Mouse (Mus musculus) T-helper 1 cell (primary cell): ENCODE data around the gene Neurl4.
"Not testable (repeated sequence)": the region's sequence is repeated elsewhere in the genome, so short reads cannot be mapped to it uniquely, and the experiment has no call there.

Source experiments
- in situ Hi-C: fragments of 300-600 bp; cut with MboI, MseI; formaldehyde crosslinking; loops from one replicate; pipeline ENCODE4 v1.15.1; 2025; ENCODE audit warnings: high pct_unique_total_duplicates

Gene Neurl4

DNA sequence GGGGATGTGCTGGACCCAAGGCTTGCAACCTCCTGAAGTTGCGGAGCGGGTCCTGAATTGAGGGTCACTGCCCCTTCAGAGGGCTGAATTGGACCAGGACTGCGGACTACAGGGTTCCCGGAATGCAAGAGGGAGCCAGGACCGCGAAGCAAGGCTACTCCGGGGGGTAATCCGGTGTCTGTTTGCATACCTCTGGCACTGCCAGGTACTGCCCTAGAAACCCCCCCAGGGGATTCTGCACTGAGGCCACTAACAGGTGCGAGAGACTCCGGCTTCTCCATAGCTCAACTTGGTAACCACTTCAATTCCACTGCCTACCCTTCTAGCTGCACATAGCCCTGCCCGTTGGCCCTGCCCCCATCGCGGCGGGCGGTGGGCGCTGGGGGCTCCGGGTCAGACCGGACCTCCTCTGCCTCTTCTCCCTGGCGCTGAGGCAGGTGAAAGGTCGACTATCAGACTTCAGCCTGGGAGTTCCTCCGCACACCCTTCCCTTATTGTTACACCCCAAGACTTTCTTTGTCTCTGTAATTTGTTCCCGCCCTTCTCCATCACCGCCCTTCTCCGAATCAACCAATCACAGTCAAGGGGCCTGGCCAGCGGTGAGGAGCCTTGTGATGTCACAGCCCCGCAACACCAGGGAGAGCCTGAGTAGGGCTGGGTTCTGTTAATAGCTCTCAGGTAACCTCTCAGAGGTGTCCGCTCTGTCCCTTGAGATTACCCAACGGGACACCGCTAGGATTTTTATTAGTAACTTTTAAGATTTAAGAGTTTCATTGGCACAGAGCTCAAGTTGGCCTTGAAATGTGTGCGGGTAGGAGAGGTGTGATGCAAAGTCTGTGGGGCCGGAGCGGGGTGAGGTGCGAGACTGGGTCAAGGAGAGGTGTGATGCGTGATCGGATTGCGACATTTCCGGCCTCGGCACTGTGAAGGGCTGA, at the start of gene Neurl4, which contains the start of gene 2810408A11Rik:
Gene Neurl4, plus strand, starts transcription at position 602 of the 935 bp plus-strand sequence.
Gene 2810408A11Rik, minus strand, starts transcription at position 517 of the 935 bp plus-strand sequence.
- in situ Hi-C loops: no loop called here

DNA sequence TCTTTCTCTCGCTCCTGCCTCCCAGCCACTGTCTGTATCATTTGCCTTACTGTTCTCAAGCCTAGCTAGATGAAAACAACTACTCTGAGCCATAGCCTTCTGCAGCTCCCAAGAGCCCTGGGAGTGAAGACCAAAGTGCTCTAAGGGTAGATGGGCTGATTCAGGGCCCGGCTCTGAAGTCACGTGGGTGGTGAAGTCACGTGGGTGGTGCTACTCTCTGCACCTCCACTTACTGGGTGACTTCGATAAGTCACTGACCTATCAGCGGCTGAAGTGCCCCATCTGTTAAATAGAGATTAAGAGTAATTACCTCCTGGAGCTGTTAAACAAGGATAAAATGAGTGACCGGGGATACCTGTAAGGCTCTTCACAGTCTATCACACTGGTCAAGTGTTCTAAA, 46.9 kb upstream of the Neurl4 start:
- in situ Hi-C loops: no loop called here

DNA sequence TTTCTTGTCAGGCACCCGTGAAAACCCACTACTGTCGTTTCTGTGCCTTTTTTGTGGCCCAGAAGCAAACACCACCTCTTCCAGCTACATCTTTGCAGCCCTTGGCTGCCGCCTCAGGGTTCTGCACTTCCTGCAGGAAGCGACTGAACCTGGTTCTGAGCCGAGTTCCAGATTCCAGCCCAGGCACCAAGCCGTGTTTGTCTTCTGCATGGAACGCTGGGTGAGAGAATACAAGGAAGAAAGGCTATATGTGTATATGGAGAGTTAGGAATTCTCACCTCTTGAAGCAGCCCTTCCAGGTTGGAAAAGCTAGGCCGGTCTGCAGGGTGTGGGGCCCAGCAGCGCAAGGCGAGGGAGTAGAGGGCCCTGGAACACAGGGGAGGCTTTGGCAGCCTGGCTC, 46.2 kb upstream of the Neurl4 start:
- in situ Hi-C loops: no loop called here

DNA sequence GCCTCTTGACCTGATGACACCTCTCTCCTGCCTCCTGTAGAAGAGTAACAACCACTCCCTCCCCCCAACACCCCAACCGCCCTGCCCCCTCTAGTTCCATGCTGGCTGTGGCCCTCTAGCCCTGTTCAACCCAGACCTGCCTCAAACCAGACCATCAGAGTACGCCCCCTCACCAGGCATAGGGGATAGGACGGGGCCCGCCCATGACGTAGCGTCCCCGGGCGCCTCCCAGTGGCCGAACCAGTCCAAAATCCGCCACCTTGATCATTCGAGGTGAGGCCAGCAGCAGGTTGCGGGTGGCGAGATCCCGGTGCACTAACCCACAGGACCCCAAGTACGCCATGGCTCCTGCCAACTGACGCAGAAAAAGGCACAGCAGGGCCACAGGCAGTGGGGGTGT, 45.5 kb upstream of the Neurl4 start:
- in situ Hi-C loops: no loop called here

DNA sequence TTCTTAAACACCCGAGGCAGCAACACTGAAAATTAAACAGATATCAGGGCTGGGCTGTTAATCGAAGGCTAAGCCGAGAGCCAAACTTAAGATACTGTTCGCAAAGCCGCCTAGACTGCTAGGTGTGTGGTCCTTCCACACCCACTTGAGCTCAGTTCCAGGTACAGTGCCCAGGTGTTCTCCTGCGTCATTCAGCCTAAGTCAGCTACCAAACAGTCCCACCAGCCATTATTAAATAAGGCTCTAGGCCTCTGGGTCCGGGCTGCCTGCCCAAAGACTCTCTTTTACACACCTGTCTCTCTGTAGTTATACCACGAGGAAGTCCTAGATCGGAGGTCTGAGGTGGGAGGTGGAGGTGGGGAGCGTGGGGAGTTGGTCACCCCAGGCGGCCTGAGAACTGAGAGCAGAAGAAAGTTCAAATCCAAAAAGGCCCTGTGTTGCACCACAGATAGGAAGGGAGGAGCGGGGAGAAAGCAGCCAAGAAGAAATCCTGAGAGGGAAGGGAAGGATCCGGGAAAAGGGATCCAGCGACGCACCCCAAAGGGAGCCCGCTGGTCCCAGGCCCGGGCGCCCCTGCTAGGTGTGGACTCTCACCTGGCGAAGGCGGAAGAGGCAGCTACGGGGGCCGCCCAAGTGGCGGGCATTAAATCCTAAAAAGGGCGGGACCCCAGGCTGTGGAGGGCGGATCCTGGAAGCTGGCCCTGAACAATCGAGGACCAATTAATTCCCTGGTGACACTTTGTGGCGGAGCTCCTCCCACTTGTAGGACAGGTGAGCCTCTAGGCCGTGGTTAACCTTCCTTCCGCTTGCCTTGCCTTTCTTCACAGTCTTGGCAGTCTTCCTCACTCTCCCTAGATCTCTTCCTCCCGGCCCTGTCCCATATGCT, 42.5 kb upstream of the Neurl4 start, which contains the start of gene Tnk1:
Gene Tnk1, minus strand, starts transcription at position 618 of the 886 bp plus-strand sequence.
- in situ Hi-C loops: no loop called here

DNA sequence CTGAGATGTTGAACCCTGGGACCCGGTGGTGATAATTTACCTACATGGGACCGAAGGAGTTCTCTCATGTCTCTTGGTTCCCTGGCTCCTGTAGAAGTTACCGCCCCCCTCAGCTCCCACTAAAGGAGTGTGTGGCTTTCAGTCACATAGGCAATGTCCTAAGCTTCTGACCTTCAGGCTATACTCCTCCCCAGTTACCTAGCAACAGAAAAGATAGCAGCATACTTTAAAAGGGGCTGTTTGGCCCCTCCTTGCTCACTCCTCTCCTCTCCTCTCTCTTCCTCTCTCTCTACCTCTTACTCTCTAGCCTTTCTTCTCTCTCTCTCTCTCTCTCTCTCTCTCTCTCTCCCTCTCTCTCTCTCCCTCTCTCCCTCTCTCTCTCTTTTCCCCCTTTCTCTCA, 37.1 kb upstream of the Neurl4 start:
- in situ Hi-C loops: not testable (repeated sequence)

DNA sequence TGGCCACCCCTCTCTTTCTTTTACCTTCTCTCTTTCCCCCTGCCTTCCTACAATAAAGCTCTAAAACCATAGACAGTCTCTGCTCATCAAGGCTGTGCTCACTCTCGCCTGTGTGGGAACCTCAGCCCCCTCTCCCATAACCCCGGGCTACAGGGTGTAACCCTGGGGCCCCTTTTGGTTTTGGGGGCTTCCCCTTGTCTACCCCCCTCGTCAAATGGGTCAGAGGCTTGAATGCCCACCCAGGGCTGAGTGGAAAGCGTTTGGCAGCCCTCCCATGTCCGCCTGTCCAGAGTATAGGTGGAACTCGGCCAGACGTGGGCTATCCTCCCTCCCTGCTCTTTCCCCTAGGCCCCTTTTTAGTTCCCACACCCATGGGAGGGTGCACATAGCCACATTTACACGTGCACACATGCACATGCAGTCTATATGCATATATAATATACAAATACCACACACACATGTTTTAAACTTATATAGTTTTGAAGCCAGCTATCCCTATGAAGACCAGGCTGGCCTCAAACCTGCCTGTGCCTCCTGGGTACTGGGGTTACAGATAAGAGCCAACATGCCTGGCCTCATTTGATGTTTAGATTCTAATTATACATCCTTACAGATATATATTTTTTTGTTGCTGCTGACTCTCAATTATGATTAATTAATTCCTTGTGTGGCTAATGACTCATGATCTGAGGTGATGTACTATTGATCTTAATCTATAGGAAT, 36.6 kb upstream of the Neurl4 start:
- in situ Hi-C loops: no loop called here

DNA sequence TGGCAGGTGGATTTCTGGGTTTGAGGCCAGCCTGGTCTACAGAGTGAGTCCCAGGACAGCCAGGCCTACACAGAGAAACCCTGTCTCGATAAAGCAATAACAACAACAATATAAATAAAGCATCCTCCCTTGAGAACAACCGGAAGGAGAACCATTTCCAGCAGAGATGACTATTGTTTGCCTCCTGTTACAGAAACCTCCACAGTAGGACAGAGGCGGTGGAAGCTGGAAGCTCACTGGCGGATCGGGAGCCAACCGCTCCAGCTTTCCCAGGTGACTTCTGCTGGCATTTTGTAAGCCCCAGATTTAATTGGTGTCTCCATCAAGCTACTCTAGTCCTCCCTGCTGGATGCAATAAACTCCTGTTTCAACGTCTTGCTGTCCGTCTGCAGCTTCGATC, 35.3 kb upstream of the Neurl4 start:
- in situ Hi-C loops: no loop called here

DNA sequence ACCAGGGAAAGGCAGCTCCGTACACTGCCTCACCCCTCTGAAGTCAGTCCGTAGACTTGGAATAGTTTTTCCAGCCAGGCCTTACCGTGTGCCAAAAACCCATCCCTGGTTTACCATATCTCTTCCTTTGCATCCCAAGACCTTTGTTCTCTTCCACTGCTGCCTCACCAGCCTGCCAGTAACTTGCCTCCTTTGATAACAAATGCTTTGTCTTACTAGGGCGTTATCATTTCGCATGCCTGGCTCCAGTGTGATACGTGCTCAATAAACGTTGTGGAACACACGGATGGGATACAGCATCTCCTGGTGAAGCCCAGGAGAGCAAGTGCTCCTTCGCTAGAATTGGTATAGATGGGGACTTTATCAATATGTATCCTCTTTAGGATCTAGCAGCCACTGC, 33.5 kb upstream of the Neurl4 start:
- in situ Hi-C loops: no loop called here

DNA sequence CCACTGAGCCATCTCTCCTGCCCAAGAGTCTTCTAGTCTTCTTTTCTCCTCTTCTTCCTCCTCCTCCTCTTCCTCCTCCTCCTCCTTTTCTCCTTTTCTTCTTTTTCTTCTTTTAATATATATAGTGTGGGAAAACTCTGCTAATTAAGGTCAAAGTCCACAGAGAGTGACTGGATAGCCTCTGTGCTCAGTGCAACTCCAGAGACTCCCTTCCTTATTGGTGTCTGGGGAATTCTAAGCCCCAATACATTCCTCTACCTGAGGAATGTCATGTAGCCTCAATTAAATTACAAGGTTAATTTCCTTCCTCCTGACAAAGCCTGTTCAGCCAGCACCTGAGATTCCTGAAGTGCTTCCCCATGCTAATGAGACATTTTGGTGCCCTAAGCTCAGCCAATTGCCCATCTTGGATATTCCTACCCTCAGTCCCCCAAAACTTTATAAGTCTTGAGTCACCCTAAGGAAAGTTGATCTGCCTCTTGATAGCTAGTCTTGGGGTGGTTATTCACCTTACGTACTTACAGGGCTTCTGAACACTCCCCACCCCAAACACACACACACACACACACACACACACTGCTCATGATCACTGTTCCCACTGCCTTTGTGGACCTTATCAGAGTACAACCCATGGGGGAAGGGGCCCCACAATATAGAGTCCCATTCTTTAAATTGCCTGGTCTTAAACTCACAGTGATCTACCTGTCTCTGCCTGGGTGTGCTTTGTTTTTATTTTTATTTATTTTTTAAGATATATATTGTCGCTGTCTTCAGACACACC, 30.4 kb upstream of the Neurl4 start:
- in situ Hi-C loops: no loop called here

DNA sequence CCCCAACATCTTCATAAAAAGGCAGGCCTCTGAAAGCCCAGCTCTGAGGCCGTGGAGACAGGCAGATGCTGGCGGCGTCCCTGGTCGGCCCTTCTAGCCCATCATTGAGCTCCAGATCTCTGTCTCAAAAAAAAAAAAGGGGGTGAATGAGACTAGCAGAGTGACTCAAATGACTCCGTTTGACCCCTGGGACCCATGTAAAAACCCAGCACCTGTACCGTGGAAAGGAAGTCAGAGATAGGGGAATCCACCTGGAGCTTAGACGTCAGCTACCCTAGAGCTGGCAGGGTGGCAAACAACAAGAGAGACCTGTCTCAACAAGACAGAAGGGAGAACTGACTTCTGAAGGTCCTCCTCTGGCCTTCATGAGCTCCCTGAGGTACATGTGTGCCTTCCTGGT, 29.1 kb upstream of the Neurl4 start:
- in situ Hi-C loops: no loop called here

DNA sequence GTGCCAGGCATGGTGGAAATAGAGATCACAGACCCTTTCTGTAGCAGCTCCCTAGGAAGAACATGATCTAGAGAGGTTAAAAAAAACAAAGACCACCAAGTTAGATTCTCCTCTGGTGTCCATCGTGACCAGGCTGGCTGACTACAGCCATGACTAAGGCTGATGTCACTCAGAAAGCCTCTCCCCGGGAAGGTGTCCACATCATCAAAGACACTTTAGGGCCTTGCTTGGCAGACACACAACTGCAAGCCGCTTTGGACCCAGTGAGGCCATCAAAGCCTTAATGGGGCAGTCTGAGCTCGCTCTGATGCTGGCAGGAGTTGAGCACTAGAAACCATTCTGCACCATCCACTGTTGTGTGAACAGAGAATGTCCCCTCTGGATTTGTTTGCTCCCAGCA, 28.4 kb upstream of the Neurl4 start:
- in situ Hi-C loops: no loop called here

DNA sequence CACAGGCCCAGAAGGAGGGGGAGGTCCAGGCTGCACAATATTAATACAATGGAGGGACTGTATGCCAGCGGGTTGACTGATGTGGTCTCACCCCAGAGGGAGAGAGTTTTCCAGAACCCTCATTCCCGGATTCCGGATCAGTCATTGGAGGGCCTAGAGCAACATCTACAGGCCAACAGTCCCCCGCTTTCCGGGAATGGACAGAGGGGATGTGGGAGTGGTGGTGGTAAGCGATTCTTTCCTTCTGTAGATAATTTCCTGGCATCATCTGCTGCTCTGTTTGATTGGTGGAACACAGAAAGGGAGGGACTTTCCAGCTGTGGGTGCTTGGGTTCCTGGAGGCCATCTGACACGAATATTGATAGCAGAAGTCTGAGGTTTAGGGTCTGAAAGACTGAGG, 24.7 kb upstream of the Neurl4 start:
- in situ Hi-C loops: loop anchor here (5.0 kb wide), 2 partner anchors 69 to 149 kb away; partner anchors contain the start of gene Tmem102

DNA sequence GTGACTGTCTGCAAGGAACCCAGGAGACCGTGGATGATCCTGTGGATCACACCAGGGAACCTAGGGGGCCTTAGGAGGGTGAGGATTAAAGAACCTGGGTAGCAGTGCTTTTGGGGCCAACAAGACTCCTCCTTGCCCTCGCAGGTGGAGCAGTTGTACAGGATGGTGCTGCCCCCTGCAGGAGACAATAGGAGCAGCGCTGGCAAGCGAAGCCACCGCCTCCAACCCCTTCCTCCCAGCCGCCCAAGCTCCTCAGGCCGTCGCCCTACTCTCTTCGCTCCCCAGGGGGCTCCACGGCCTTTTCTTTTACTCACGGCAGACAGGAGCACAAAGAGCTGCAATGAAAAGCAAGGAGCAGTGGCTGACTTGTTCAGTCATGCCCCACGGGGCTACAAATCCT, 24.0 kb upstream of the Neurl4 start:
- in situ Hi-C loops: loop anchor here (5.0 kb wide), 2 partner anchors 70 to 150 kb away; partner anchors contain the start of gene Tmem102

DNA sequence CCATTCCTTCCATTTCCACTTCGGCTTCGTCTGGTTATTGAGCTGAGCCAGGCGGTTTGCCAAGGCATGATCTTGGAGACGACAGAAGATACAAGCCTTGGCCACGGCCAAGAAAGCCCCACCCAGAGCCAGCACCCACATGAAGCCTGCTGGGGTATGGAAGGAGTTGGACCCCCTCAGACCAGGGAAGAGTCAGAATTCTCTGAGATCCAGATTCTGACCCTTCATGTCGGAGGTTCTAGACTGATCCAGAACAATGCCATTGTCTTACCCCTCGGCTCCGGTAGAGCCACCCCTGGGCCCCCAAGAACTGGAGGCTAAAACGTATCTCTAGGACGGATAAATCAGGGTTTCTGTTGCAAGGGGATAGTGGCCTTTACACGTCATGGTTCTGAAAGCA, 23.0 kb upstream of the Neurl4 start, which contains the start of gene Tmem95:
Gene Tmem95, minus strand, starts transcription at position 141 of the 400 bp plus-strand sequence.
- in situ Hi-C loops: loop anchor here (5.0 kb wide), 2 partner anchors 71 to 151 kb away; partner anchors contain the start of gene Tmem102

DNA sequence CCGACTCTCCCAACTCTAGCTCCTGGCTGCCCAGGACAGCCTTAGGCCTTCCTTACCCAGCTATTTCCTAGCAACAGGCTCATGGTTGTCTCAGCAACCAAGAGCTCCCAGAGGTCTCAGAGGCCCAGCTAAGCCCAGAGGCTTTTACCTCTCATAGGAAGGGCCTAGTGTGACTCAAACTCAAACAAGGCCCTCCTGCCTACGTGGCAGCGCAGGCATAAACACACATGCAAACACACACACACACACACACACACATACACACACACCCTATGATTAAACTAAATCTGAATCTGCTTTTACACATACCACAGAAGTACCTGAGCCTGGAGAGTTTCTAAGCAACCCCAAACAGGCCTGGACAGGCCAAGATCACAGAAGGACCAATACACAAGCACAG, 22.5 kb upstream of the Neurl4 start:
- in situ Hi-C loops: loop anchor here (5.0 kb wide), 2 partner anchors 71 to 151 kb away; partner anchors contain the start of gene Tmem102

DNA sequence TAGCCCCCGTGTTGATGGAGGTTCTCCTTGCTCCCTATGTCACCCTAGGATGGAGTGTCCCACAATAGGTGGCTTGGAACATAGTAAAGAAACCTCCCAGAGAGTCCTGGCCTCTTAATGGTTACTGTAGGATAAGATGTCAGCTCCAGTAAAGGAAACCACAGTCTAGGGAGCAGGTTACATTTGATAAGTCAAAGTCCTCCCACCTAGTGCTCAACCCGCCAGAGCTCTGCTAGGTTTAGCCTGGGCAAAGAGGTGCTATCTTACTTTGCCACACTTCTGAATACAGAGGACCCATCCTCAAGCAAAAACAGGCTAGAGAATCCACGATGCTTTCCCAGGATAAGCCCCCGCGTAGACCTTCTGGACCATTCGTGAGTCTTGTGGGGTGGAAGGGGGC, 21.9 kb upstream of the Neurl4 start:
- in situ Hi-C loops: loop anchor here (5.0 kb wide), 2 partner anchors 72 to 152 kb away; partner anchors contain the start of gene Tmem102

DNA sequence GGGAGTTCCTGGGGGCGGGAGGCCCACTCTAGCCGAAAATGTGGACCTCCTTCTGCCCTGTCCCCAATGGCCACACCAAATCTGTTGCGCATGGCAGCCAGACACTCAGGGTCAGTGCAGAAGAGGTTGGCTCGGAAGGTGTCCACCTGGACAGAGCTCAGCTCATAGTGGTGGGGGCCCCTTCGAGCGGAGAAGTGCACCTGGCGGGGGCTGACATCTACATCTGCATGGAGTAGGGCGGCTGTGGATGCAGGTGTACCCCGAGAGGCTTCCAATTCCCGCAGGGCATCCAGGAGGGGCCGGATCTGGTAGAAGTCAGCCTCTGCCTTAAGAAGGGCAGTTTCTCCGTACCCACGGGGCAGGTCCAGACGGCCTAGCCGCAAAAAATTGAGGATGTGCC, 21.2 kb upstream of the Neurl4 start:
- in situ Hi-C loops: loop anchor here (5.0 kb wide), 2 partner anchors 72 to 152 kb away; partner anchors contain the start of gene Tmem102

DNA sequence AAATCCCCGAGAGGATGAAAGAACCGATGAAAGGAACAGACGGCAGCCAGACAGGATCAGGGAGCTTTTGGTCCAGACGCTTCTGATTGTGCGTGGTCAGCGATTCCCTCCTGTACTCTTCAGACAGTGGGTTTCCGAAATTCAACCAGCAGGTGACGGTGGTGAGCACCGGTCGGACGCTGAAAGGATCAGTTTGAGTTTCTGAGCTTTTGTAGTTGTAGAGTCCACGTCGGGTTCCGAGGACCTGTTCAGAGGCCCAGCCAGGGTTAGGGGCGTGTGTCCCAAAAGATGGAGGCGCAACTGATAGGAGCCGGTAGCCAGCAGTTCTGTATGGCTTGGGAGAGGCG, 20.4 kb upstream of the Neurl4 start:
- in situ Hi-C loops: no loop called here

DNA sequence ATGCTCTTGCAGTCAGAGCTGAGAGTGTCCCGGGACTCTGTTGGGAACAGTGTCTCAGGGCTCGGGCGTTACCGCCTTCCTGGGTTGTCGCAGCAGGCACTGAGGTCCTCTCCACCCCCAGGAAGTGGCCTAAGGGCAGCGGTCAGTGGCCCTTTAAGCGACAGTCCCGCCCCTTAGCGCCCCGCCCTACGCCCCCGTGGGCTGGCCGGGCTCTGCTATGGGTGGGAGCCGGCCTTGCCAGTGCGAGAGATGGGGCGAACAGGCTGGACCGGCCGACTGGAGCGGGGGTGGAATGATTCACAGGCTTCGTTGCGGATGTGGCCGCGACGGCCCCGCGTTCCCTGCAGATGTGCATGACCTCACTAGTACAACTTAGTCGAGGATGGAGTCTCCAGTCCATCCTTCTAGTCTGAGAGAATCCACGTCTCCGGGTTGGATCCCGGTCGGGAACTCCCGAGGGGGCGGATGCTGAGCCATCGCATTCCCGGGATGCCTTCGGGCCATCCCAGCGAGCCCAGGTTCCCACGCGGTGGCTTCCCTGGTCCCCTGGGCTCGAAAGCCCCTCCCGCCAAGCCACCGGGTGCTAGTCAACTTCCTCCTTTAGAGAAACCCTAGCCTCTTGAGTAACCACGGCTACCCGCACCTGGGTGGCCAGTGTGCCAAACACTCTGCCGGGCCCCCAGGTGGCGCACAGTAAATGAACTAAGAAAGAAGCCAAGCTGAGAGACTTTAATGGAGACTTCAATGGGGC, 19.8 kb upstream of the Neurl4 start, which contains the start of gene Kctd11:
Gene Kctd11, minus strand, starts transcription at position 554 of the 751 bp plus-strand sequence.
- in situ Hi-C loops: no loop called here
